Comparison of ENCODE assay signal across 9 mouse cellular contexts in genomic region chr5:25754236-25754766, GRCm38 (mm10). TPM values are rescaled to one million over a fixed set of nuclear protein-coding genes. Genes with fewer than 3 reads are reported as not detected.
A peak's percentile ranks its signal among the peaks of the same experiment; 100 is the strongest.
DNase-seq lines count a peak whose midpoint lies in the region; TF ChIP-seq lines count a peak whose summit lies in the region.
"Had no signal": no experiment of that assay in that cellular context is flagged by ENCODE, and none has a peak within 500 bp of the region (broad histone marks: within the 10 kb centered on the region; RNA-seq: fewer than 3 reads in every experiment).

No protein-coding gene starts in this region.

- no peak overlapping the region for H3K4me3 ChIP-seq in kidney, adult 2 months (ENCODE audit: insufficient read depth, low read depth, low read length)
- H3K4me3 ChIP-seq: limb, embryonic 13.5 days had no signal

- TF ChIP-seq POLR2A in kidney, adult 2 months (IDR thresholded peaks at IDR 0.05; ENCODE audit: low read depth, low read length), result no peak

- H3K36me3 ChIP-seq in kidney, adult 2 months (ENCODE audit: control insufficient read depth, insufficient read depth, low read length), result no peaks in the 10 kb centered on the region
- H3K36me3 ChIP-seq: limb, embryonic 13.5 days had no signal

- 30% methylated on average over 2 of the region's 2 CpGs for WGBS in kidney, adult 2 months

- DNase-seq in kidney, adult 2 months, result peak; percentile 13
- no peak for DNase-seq in kidney, adult 11 months
- peak; percentile 51 for DNase-seq in adrenal gland, postnatal 10 days
- peak; percentile 26 for DNase-seq in gastrocnemius, postnatal 25 days
- peak; percentile 18 to 28 for DNase-seq in kidney, postnatal 4 days
- DNase-seq in testis, postnatal 14 days (ENCODE audit: low spot score), result peak; percentile 48
- no peak for DNase-seq in cerebellum, adult 9-10 months
- DNase-seq in cerebellum, adult 11-12 months, result no peak

- no peak overlapping the region for H3K27ac ChIP-seq in kidney, adult 2 months (ENCODE audit: insufficient read depth, low read depth, low read length)
- H3K27ac ChIP-seq: limb, embryonic 13.5 days had no signal

- TF ChIP-seq CTCF in kidney, adult 2 months (conservative IDR thresholded peaks at IDR 0.05; ENCODE audit: insufficient read depth, insufficient read length, low read depth, low read length), result no peak

- H3K4me1 ChIP-seq in kidney, adult 2 months (ENCODE audit: control insufficient read depth, insufficient read depth, low read length), result no peaks in the 10 kb centered on the region

- no peaks in the 10 kb centered on the region for H3K27me3 ChIP-seq in kidney, adult 2 months (replicated peaks; ENCODE audit: control insufficient read depth, insufficient read depth, low read length)
- H3K27me3 ChIP-seq: limb, embryonic 13.5 days had no signal

RNA-seq across cellular contexts. Expression of gene Actr3b, which starts 5.5 kb away (rescaled TPM):
- 0.16 and 0.34 TPM in 2 replicates for polyA plus RNA-seq in kidney, adult 2 months (2012; rRNA removed)
- total RNA-seq in adrenal gland, postnatal 10 days (2021), result 1 to 10 TPM; 7.2 to 7.7 TPM
- 1 to 10 TPM in 1 of 2 experiments, under 1 TPM in 1; 0.67 to 1.8 TPM for total RNA-seq in gastrocnemius, postnatal 25 days (2021)

RNA-seq across cellular contexts. Expression of gene Xrcc2, which starts 48.7 kb away (rescaled TPM):
- 2.8 and 3.5 TPM in 2 replicates for polyA plus RNA-seq in kidney, adult 2 months (2012; rRNA removed)
- total RNA-seq in adrenal gland, postnatal 10 days (2021), result 1 to 10 TPM; 5.1 to 7.5 TPM
- 1 to 10 TPM; 2.4 to 3.2 TPM for total RNA-seq in gastrocnemius, postnatal 25 days (2021)

Comparison
In these comparisons a context has a peak if more than half of its experiments do, and no peak if none do; other contexts are left out.
1. DNase-seq: peak in kidney, adult 2 months (single experiment), adrenal gland, postnatal 10 days (single experiment), gastrocnemius, postnatal 25 days (single experiment), kidney, postnatal 4 days (2 of 2) and testis, postnatal 14 days (single experiment); none in kidney, adult 11 months (single experiment), cerebellum, adult 9-10 months (single experiment) and cerebellum, adult 11-12 months (single experiment).